Mouse (Mus musculus) MEL (cell line): ENCODE measurements around the gene Rbms2. TPM values are rescaled to one million over a fixed set of nuclear protein-coding genes. Genes with fewer than 3 reads are reported as not detected.
"Not testable (repeated sequence)": the region's sequence is repeated elsewhere in the genome, so short reads cannot be mapped to it uniquely, and the experiment has no call there.

ENCODE experiments used
- DNase-seq: peaks from one replicate; pipeline ENCODE4 v3.0.0; 2011; ENCODE audit warnings: low read depth, low spot score
- H3K27ac ChIP-seq: 2 replicates; pipeline ENCODE4 v1.5.1; 2012; ENCODE audit warnings: low read depth, mild to moderate bottlenecking, control low read depth, low read length, moderate library complexity; ENCODE audit not compliant: control insufficient read depth
- H3K27me3 ChIP-seq, 2 experiments: fragments of 150-350 bp in 1 of 2; sonication (generic) in 1 of 2; 2 replicates each; pipeline ENCODE4 v1.6.1; 2012; ENCODE audit warnings: low read length in 2 of 2, mild to moderate bottlenecking in 2 of 2, improper control_type of control experiment in 1 of 2, moderate library complexity in 1 of 2; ENCODE audit not compliant: insufficient read depth in 2 of 2, control insufficient read depth in 1 of 2
- H3K36me3 ChIP-seq, 2 experiments: 2 replicates each; pipeline ENCODE4 v1.6.1; 2012 to 2014; ENCODE audit warnings: low read length in 2 of 2, improper control_type of control experiment in 1 of 2, inconsistent platforms in 1 of 2, mild to moderate bottlenecking in 1 of 2; ENCODE audit not compliant: insufficient read depth in 2 of 2, control insufficient read depth in 1 of 2
- H3K4me1 ChIP-seq, 2 experiments: fragments of 150-350 bp in 1 of 2; sonication (generic) in 1 of 2; 2 replicates each; pipeline ENCODE4 v1.6.1; 2012; ENCODE audit warnings: low read length in 2 of 2, improper control_type of control experiment in 1 of 2, mild to moderate bottlenecking in 1 of 2; ENCODE audit not compliant: insufficient read depth in 2 of 2, control insufficient read depth in 1 of 2
- H3K4me3 ChIP-seq, 2 experiments: fragments of 150-350 bp in 1 of 2; sonication (generic) in 1 of 2; 2 replicates each; pipeline ENCODE4 v1.5.1; 2012; ENCODE audit warnings: low read depth in 2 of 2, low read length in 2 of 2, mild to moderate bottlenecking in 2 of 2, moderate library complexity in 2 of 2, control low read depth in 1 of 2, improper control_type of control experiment in 1 of 2; ENCODE audit not compliant: control insufficient read depth in 1 of 2, insufficient read depth in 1 of 2
- H3K79me2 ChIP-seq: 2 replicates; pipeline ENCODE4 v1.6.1; 2012; ENCODE audit warnings: mild to moderate bottlenecking, low read length, moderate library complexity; ENCODE audit not compliant: control insufficient read depth, poor library complexity, insufficient read depth
- H3K9ac ChIP-seq: 2 replicates; pipeline ENCODE4 v1.6.1; 2012; ENCODE audit warnings: low read depth, mild to moderate bottlenecking, control low read depth, low read length, moderate library complexity; ENCODE audit not compliant: control insufficient read depth, poor library complexity, severe bottlenecking
- H3K9me3 ChIP-seq: fragments of 150-350 bp; sonication (generic); replicated peaks from 2 replicates; pipeline ENCODE4 v1.6.1; 2012; ENCODE audit warnings: mild to moderate bottlenecking, low read length, improper control_type of control experiment, moderate library complexity; ENCODE audit not compliant: insufficient read depth
- CHD1 ChIP-seq: IDR thresholded peaks from 2 replicates; pipeline ENCODE4 v1.6.1; 2012; ENCODE audit warnings: low read depth, mild to moderate bottlenecking, inconsistent platforms, low read length, improper control_type of control experiment
- CHD2 ChIP-seq: IDR thresholded peaks from 2 replicates; pipeline ENCODE4 v1.6.1; 2011; ENCODE audit warnings: low read length, improper control_type of control experiment
- CTCF ChIP-seq, 3 experiments: IDR thresholded peaks in 2 of 3; conservative IDR thresholded peaks in 1 of 3; 2 replicates each; pipeline ENCODE4 v1.5.1; 2011 to 2012; ENCODE audit warnings: low read length in 3 of 3, low read depth in 2 of 3, mild to moderate bottlenecking in 2 of 3, improper control_type of control experiment in 1 of 3, inconsistent platforms in 1 of 3, mixed read lengths in 1 of 3, moderate library complexity in 1 of 3; ENCODE audit not compliant: control insufficient read depth in 1 of 3, insufficient read depth in 1 of 3, poor library complexity in 1 of 3, severe bottlenecking in 1 of 3
- EP300 ChIP-seq, 2 experiments: IDR thresholded peaks; 2 replicates each; pipeline ENCODE4 v1.6.1; 2011; ENCODE audit warnings: improper control_type of control experiment in 2 of 2, low read length in 2 of 2, low read depth in 1 of 2, mild to moderate bottlenecking in 1 of 2
- ETS1 ChIP-seq: IDR thresholded peaks from 2 replicates; pipeline ENCODE4 v1.6.1; 2012; ENCODE audit warnings: low read depth, mild to moderate bottlenecking, inconsistent platforms, low read length, improper control_type of control experiment, moderate library complexity
- GABPA ChIP-seq: IDR thresholded peaks from 2 replicates; pipeline ENCODE4 v1.6.1; 2012; ENCODE audit warnings: low read depth, mild to moderate bottlenecking, inconsistent platforms, low read length, improper control_type of control experiment, moderate library complexity
- GATA1 ChIP-seq: IDR thresholded peaks from 2 replicates; pipeline ENCODE4 v1.6.1; 2011; ENCODE audit warnings: low read depth, low read length, improper control_type of control experiment
- HCFC1 ChIP-seq: IDR thresholded peaks from 2 replicates; pipeline ENCODE4 v1.6.1; 2012; ENCODE audit warnings: low read depth, mild to moderate bottlenecking, inconsistent platforms, low read length, improper control_type of control experiment, moderate library complexity
- JUND ChIP-seq: IDR thresholded peaks from 2 replicates; pipeline ENCODE4 v1.6.1; 2011; ENCODE audit warnings: low read depth, mild to moderate bottlenecking, improper control_type of control experiment, low read length
- MAX ChIP-seq: IDR thresholded peaks from 2 replicates; pipeline ENCODE4 v1.6.1; 2011; ENCODE audit warnings: low read length, improper control_type of control experiment
- MAZ ChIP-seq: IDR thresholded peaks from 2 replicates; pipeline ENCODE4 v1.6.1; 2012; ENCODE audit warnings: low read depth, mild to moderate bottlenecking, inconsistent platforms, low read length, improper control_type of control experiment
- MXI1 ChIP-seq: IDR thresholded peaks from 2 replicates; pipeline ENCODE4 v1.6.1; 2011; ENCODE audit warnings: mild to moderate bottlenecking, low read depth, low read length, improper control_type of control experiment
- MYB ChIP-seq: IDR thresholded peaks from 2 replicates; pipeline ENCODE4 v1.6.1; 2011; ENCODE audit warnings: mild to moderate bottlenecking, low read depth, low read length, improper control_type of control experiment
- MYC ChIP-seq: IDR thresholded peaks from 2 replicates; pipeline ENCODE4 v1.6.1; 2011; ENCODE audit warnings: low read depth, mild to moderate bottlenecking, low read length, improper control_type of control experiment, moderate library complexity
- NELFE ChIP-seq: IDR thresholded peaks from 2 replicates; pipeline ENCODE4 v1.6.1; 2011; ENCODE audit warnings: low read depth, low read length, improper control_type of control experiment
- RAD21 ChIP-seq: IDR thresholded peaks from 2 replicates; pipeline ENCODE4 v1.6.1; 2011; ENCODE audit warnings: mild to moderate bottlenecking, low read depth, low read length, improper control_type of control experiment
- SMC3 ChIP-seq: IDR thresholded peaks from 2 replicates; pipeline ENCODE4 v1.6.1; 2011; ENCODE audit warnings: low read depth, low read length, improper control_type of control experiment
- TBP ChIP-seq: IDR thresholded peaks from 2 replicates; pipeline ENCODE4 v1.8.0; 2011; ENCODE audit warnings: low read depth, low read length, improper control_type of control experiment
- USF1 ChIP-seq: IDR thresholded peaks from 2 replicates; pipeline ENCODE4 v1.6.1; 2014; ENCODE audit warnings: low read depth, mild to moderate bottlenecking, inconsistent platforms, low read length, improper control_type of control experiment, moderate library complexity
- ZC3H11A ChIP-seq: IDR thresholded peaks from 2 replicates; pipeline ENCODE4 v1.6.1; 2012; ENCODE audit warnings: low read depth, mild to moderate bottlenecking, inconsistent platforms, low read length, improper control_type of control experiment
- ZMIZ1 ChIP-seq: IDR thresholded peaks from 2 replicates; pipeline ENCODE4 v1.6.1; 2012; ENCODE audit warnings: low read depth, mild to moderate bottlenecking, inconsistent platforms, low read length, improper control_type of control experiment, moderate library complexity
- ZNF384 ChIP-seq: IDR thresholded peaks from 2 replicates; pipeline ENCODE4 v1.6.1; 2012; ENCODE audit warnings: low read depth, mild to moderate bottlenecking, inconsistent platforms, low read length, improper control_type of control experiment
- polyA plus RNA-seq, 2 experiments: library from polyadenylated mRNA; stranded (reverse) in 1 of 2; unstranded in 1 of 2; fragments of >175 nt in 1 of 2; fragments of >200 nt in 1 of 2; gene quantifications; 2 replicates each; pipeline versions ENCODE4 v1.2.1 to v1.2.4; 2012; ENCODE audit warnings: low replicate concordance in 2 of 2, low read depth in 1 of 2; ENCODE audit not compliant: insufficient read length in 2 of 2, insufficient read depth in 1 of 2, missing spikeins in 1 of 2
- total RNA-seq: library from RNA; depleted of rRNA; stranded (reverse); fragments of 300-350 nt; gene quantifications from 2 replicates; pipeline ENCODE4 v1.2.3, GENCODE M21; 2012

Rbms2 gene
- total and polyA plus RNA-seq, 3 experiments: 5.1 to 23.5 TPM; not detected in 1

- not testable (repeated sequence) for H3K27ac ChIP-seq, H3K9ac ChIP-seq, H3K27me3 ChIP-seq, DNase-seq, H3K4me3 ChIP-seq, H3K9me3 ChIP-seq
- H3K4me1 ChIP-seq: peaks cover 3 to 31% of the 10 kb centered on the region in 2 experiments; a peak in 3 of 4 replicates
- TF ChIP-seq TBP: peak; percentile 98
- peaks cover 0 to 22% of the 10 kb centered on the region in 2 experiments; a peak in 2 of 4 replicates for H3K36me3 ChIP-seq
- H3K79me2 ChIP-seq: peaks cover 11% of the 10 kb centered on the region
Measured at GRCm38 (mm10) chr10:128214112-128214511, 34.0 kb upstream of the Rbms2 start.

DNA sequence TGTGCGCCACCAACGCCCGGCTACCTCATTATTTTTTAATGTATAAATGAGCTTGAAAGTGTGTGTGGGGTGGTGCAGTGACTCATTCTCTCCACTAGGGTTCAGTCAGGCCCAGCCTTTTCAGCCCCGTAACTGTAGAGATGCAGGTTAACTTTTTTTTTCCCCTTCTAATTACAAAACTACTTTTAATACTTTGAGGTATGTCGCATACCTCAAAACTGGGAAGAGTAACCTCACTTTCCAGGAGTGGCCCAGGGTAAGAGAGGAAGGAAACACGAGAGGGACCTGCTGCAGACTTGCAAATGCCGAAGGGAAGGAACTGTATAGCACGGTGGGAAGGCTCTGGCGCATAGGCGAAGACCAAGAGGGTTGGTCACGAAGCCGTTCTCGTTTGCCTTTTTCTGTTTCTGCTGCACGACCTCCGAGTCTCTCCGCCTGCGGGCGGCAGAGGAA, 32.8 kb upstream of the Rbms2 start:
- Histone ChIP-seq H3K4me3 (peak overlapping the region; percentile 75 to 76), H3K4me1 (peaks cover 2 to 21% of the 10 kb centered on the region in 2 experiments; a peak in 3 of 4 replicates), H3K27me3 (no peaks in the 10 kb centered on the region), H3K9me3 (no peaks in the 10 kb centered on the region), H3K36me3 (peaks cover 0 to 14% of the 10 kb centered on the region in 2 experiments; a peak in 2 of 4 replicates), H3K27ac (0 out of 2 replicates have a peak overlapping the region, but pooled peaks have one; percentile 28), H3K79me2 (peaks cover 11% of the 10 kb centered on the region), H3K9ac (peak overlapping the region; percentile 69)
- peak; percentile 91 for DNase-seq
- TF ChIP-seq ETS1 (no peak), GATA1 (no peak), RAD21 (peak; percentile 75), SMC3 (peak; percentile 53), EP300 (IDR thresholded peaks at IDR 0.05; ENCODE audit: low read depth in 1 of 2, low read length in 2 of 2) (no peak), MXI1 (no peak; the same call in 1 of the 2 replicates), ZMIZ1 (no peak), CHD2 (no peak), MYB (no peak), CTCF (IDR thresholded peaks at IDR 0.05 in 2 of 3, conservative IDR thresholded peaks at IDR 0.05 in 1 of 3; ENCODE audit: control insufficient read depth in 1 of 3, insufficient read depth in 1 of 3, low read depth in 2 of 3, low read length in 3 of 3, poor library complexity in 1 of 3, severe bottlenecking in 1 of 3) (peak; percentile 59 to 80 (median 77)), HCFC1 (peak; percentile 51), ZC3H11A (peak; percentile 39; the same call in 1 of the 2 replicates), MYC (0 out of 2 replicates have a peak, but pooled peaks have one; percentile 21), GABPA (no peak), USF1 (peak; percentile 25; the same call in 1 of the 2 replicates), CHD1 (no peak), MAZ (no peak), JUND (no peak), MAX (no peak; the same call in 1 of the 2 replicates), TBP (peak; percentile 99), ZNF384 (peak; percentile 91), NELFE (no peak)
